Mouse (Mus musculus) frontal cortex, postnatal 25 days (tissue): Measurements from ENCODE around the gene Ckm.

Experiments used
- DNase-seq, 2 experiments: peaks; one replicate each; pipeline ENCODE4 v3.0.0; 2022; ENCODE audit warnings: low spot score in 2 of 2

Gene Ckm

GRCm38 (mm10) chr7:19432475-19432874, 27.9 kb downstream of the Ckm start:
- DNase-seq: no peak

GRCm38 (mm10) chr7:19436276-19436675, 31.7 kb downstream of the Ckm start:
- DNase-seq: no peak

DNA sequence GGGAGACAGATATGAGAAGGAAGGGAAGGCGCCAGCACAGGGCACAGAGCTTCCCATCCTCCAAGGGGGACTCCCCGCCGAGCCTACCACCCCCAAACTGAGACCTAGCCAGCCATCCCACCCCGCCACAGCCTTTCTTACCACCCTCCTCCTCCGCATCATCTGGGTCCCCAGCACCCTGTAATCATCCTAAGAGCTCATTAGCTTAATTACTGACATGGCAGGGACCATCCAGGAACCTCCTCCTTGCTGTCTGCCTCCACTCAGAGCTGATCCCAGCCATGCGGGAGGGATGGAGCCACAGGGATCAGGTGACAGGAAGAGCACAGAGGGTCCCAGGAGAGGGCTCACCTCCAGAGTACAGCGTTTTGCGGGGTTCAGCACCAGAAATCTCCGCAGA, 32.5 kb downstream of the Ckm start:
- no peak for DNase-seq

GRCm38 (mm10) chr7:19441448-19442091, 37.0 kb downstream of the Ckm start:
- no peak for DNase-seq

- peak; percentile 78 to 91 for DNase-seq
Observed at GRCm38 (mm10) chr7:19443344-19443743, 38.8 kb downstream of the Ckm start.

DNA sequence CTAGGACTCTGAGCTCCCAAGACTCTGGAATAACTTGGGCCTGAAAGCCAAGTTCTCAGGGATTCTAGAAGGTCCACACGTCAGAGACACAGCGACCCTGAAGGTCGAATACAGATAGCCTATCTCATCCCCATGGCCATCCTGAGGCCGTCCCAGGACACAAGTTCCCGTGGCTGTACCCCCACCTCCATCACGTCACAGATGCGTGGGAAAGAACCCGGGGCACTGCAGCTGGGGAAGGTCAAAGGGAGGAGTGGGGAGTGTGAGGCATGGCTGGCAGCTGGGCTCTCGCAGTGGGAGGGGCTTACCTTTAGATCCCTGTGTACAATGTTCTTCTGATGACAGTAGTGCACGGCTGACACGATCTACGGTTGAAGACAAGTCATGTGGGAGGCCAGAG, 40.2 kb downstream of the Ckm start:
- no peak for DNase-seq

DNA sequence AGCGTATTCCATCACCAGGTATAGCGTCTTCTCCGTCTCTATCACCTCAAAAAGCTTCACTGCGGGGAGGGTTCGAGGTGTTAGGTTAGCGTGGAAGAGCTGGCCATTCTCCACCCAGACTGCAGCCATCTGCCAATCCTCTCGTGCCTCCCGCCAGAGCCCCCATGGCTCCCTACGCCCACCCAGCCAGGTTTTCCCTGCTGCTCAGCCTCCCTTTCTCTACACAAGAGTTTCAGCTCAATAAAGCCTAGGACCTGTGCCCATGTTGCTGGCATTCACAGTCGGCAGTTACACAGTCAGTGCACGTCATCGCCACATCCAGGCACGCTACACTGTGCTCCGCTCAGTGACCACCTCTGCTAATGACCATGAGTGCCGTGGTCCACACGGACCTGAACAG, 43.1 kb downstream of the Ckm start:
- no peak for DNase-seq

- no peak for DNase-seq
Observed at GRCm38 (mm10) chr7:19449165-19449564, 44.6 kb downstream of the Ckm start.

DNA sequence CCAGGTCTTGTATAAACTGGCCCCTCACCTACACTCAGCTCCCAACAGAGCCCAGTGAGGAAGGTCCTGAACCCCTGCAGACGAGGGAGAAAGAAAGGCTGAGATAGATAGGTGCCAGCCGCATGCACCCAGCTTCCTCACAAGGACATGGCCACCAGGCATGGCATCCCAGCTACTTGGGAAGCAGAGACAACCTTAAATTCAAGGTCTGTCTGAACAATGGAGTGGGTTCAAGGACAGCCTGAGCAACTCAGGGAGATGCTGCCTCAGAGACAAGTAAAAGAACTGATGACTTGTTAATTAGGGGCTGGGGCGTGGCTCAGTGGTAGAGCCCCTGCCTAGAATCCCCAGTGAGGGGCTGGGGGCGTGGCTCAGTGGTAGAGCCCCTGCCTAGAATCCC, 50.6 kb downstream of the Ckm start:
- no peak for DNase-seq

GRCm38 (mm10) chr7:19455819-19456495, 51.4 kb downstream of the Ckm start:
- DNase-seq: no peak

DNA sequence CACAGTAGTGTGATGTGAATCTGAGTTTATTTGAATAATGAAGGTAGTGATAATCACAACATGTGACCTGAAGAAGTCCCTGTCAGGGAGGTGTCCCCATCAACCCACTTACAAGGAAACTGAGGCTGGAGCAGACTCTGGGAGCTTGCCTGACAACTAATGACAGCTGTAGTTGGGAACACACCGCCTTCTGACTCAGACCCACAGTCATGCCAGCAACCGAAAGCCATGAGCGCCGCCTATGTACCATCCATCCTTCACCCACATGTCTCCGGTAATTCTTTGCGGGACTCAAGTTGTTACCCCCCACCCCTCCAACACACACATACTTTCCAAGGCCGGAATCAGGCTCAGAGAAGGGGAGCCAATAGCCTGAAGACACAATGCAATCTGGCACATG, 52.1 kb downstream of the Ckm start:
- no peak for DNase-seq

DNA sequence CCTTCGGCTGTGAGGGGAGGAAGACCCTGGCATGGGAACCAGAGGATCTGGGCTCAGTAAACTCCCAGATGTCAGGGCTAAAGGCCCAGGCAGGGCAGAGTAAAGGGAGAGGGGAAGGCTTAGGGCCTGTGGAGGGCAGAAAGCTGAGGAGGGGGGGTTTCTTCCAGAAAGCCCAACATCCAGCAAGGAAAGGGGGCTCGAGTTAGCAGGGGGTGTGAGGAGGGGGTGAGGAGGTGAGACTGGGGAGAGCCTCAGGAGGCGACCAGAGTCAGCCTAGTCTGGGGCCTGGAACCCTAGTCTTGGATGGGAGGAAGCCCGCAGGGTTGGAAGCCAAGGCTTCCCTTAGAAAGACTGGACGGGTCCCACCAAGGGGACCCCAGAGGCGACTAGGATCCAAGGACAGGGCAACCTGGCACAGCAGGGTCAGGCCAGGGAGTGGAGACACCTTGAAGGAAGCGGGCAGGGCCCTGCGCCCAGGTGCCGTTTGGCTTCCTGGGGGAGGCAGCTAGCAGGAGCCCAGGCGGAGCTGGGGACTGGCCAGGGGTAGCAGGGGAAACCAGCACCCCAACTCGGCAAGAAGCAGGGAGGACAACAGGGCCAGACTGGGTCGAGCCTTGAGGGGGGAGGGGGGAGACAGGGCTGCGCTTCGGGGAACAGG, 53.0 kb downstream of the Ckm start:
- no peak for DNase-seq

GRCm38 (mm10) chr7:19458072-19458486, 53.5 kb downstream of the Ckm start:
- DNase-seq: peak in 1 of 2 experiments; percentile 26

DNA sequence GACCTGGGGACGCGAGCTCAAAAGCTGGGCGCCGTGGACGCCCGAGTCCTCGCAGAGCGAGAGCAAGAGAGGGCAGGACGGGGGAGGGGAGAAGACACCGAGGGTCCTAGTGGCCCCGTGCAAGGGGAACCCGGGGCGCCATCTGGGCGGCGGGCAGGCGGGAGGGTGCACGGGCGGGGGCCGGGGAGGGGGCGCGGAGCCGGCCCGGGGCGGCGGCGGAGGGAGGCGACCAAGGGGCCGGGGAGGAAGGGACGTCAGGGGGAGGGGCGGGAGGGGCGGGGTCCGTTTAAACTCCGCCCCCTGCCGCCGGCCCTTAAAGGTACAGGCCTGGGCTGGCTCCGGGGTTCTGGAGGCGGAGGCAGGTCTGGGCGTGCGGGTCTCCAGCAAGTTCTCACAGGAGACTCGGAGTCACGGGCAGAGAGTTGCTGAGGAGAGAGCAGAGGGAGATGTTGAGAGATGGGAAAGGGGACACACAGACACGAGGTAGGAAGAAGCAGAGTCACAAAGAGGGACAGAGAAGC, 54.1 kb downstream of the Ckm start, which contains the start of gene Mark4:
Gene Mark4 (minus strand): TSS at position 231 of the 521 bp plus-strand sequence.
- DNase-seq: peak; percentile 47 to 53

DNA sequence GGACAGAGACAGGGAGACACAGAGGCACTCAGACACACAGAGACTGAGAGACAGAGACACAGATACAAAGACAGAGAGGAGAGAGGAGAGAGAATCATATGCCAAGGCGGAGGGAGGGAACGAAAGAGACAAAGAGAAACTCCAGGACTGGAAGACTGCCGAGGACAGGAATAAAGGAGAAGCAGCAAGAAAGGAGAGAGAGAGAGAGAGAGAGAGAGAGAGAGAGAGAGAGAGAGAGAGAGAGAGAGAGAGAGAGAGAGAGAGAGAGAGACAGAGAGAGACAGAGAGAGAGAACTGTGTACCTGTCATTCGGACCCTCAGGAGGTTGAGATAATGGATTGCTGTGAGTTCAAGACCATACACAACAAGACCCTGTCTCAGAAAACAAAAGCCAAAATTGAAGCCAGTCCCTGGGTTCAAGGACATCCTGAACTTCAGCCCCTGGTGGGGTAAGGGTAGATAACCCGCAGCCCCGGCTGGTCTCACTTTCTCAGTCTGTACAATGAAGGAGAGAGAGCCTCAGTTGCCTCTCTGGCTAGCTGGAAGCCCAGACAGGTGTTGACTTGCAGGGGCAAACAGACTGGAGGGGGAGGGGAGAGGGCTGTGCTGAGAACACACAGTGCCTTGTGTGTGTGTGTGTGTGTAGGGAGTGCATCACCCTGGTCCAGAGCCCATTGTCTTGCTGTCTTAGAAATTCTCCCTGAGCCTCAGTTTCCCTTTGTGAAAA, 54.7 kb downstream of the Ckm start:
- DNase-seq: no peak

GRCm38 (mm10) chr7:19460500-19460899, 55.9 kb downstream of the Ckm start:
- DNase-seq: no peak

GRCm38 (mm10) chr7:19461488-19461887, 56.9 kb downstream of the Ckm start:
- peak; percentile 73 to 78 for DNase-seq

GRCm38 (mm10) chr7:19462443-19462842, 57.9 kb downstream of the Ckm start:
- no peak for DNase-seq

DNA sequence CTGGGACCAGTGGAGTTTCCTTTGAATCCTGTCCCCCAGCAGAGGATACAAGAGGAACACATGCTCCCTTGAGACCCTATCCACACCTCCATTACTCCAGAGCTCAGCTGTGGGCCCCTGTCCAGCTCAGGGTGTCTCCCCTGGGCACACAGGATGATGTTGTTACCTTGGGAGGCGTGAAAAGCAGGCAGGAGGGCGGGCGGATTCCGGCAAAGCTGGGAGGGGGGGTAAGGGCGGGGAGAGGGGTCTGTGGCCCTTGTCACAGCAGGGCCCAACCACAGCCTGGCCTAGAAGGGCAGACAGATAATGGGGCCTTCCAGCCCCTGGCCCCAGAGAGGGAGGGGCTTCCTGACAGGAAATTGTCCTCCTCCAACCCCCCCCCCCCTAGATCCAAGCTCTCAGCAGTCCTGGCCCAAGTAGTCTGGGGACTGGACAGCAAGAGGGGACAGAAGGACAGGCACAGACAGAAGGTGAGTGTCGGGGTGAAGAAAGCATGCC, 58.4 kb downstream of the Ckm start, which contains the start of gene Exoc3l2:
Gene Exoc3l2 (plus strand): TSS at position 448 of the 498 bp plus-strand sequence.
- DNase-seq: no peak

GRCm38 (mm10) chr7:19464367-19465307, 60.1 kb downstream of the Ckm start:
- no peak for DNase-seq
